Mouse (Mus musculus) telencephalon, adult 2 months (tissue): ENCODE data around the gene Grin2c.

ENCODE experiments used
- DNase-seq: peaks from one replicate; pipeline ENCODE4 v3.0.0-alpha.2; 2011; ENCODE audit warnings: low read depth, low spot score

Grin2c gene

GRCm38 (mm10) chr11:115265771-115266399 is 1.2 kb downstream of the Grin2c start:
- no peak for DNase-seq

GRCm38 (mm10) chr11:115264862-115265668 is 2.0 kb downstream of the Grin2c start:
- DNase-seq: no peak

- DNase-seq: no peak
Measured at GRCm38 (mm10) chr11:115264136-115264861, 2.7 kb downstream of the Grin2c start.

- no peak for DNase-seq
Measured at GRCm38 (mm10) chr11:115262954-115263353, 4.1 kb downstream of the Grin2c start.

GRCm38 (mm10) chr11:115259134-115259533 is 7.9 kb downstream of the Grin2c start:
- no peak for DNase-seq

- DNase-seq: no peak
Measured at GRCm38 (mm10) chr11:115257775-115258510, 9.1 kb downstream of the Grin2c start.

- DNase-seq: no peak
Measured at GRCm38 (mm10) chr11:115251258-115251657, 15.8 kb downstream of the Grin2c start.

- DNase-seq: no peak
Measured at GRCm38 (mm10) chr11:115250405-115251090, 16.5 kb downstream of the Grin2c start.

GRCm38 (mm10) chr11:115249721-115250404 is 17.2 kb downstream of the Grin2c start:
- no peak for DNase-seq

- no peak for DNase-seq
Measured at GRCm38 (mm10) chr11:115247945-115248344, 19.1 kb downstream of the Grin2c start.

- DNase-seq: no peak
Measured at GRCm38 (mm10) chr11:115247240-115247639, 19.8 kb downstream of the Grin2c start.

GRCm38 (mm10) chr11:115246386-115246785 is 20.7 kb downstream of the Grin2c start:
- DNase-seq: no peak

- DNase-seq: no peak
Measured at GRCm38 (mm10) chr11:115244840-115245239, 22.2 kb downstream of the Grin2c start.

- DNase-seq: no peak
Measured at GRCm38 (mm10) chr11:115243783-115244182, 23.3 kb downstream of the Grin2c start.

- DNase-seq: no peak
Measured at GRCm38 (mm10) chr11:115242746-115243145, 24.3 kb downstream of the Grin2c start.

- DNase-seq: no peak
Measured at GRCm38 (mm10) chr11:115241402-115241801, 25.6 kb downstream of the Grin2c start.

GRCm38 (mm10) chr11:115236570-115236969 is 30.5 kb downstream of the Grin2c start:
- DNase-seq: no peak

GRCm38 (mm10) chr11:115234320-115235044 is 32.6 kb downstream of the Grin2c start:
- DNase-seq: no peak

- no peak for DNase-seq
Measured at GRCm38 (mm10) chr11:115233526-115234290, 33.3 kb downstream of the Grin2c start.
